Mouse (Mus musculus) macrophage (primary cell): Measurements from ENCODE around the gene Extl1. TPM values are rescaled to one million over a fixed set of nuclear protein-coding genes. Genes with fewer than 3 reads are reported as not detected.
"Not testable (repeated sequence)": the region's sequence is repeated elsewhere in the genome, so short reads cannot be mapped to it uniquely, and the experiment has no call there.

Source experiments
- H3K27ac ChIP-seq: fragments of 350-480 bp; formaldehyde crosslinking; 2 replicates; pipeline ENCODE4 v1.9.0; 2021
- H3K36me3 ChIP-seq: fragments of 350-480 bp; formaldehyde crosslinking; 2 replicates; pipeline ENCODE4 v1.9.0; 2021; ENCODE audit errors: inconsistent target
- H3K4me3 ChIP-seq: fragments of 350-480 bp; formaldehyde crosslinking; 2 replicates; pipeline ENCODE4 v1.9.0; 2021; ENCODE audit errors: inconsistent target
- H3K79me2 ChIP-seq: fragments of 350-480 bp; formaldehyde crosslinking; 2 replicates; pipeline ENCODE4 v1.9.0; 2021; ENCODE audit errors: inconsistent target
- WGBS: methylation state at CpG from one replicate; pipeline ENCODE4 v1.1.7; 2026; ENCODE audit warnings: inconsistent platforms; ENCODE audit not compliant: missing documents; 5-methylcytosine and 5-hydroxymethylcytosine counted together
- polyA plus RNA-seq: library from polyadenylated mRNA; stranded (reverse); fragments of 250-400 nt; gene quantifications from 3 replicates; pipeline ENCODE4 v1.2.4, GENCODE M21; 2018; ENCODE audit warnings: inconsistent platforms

Extl1 gene
- polyA plus RNA-seq, 1 experiment from 2014 or later, result 0.03 TPM

DNA sequence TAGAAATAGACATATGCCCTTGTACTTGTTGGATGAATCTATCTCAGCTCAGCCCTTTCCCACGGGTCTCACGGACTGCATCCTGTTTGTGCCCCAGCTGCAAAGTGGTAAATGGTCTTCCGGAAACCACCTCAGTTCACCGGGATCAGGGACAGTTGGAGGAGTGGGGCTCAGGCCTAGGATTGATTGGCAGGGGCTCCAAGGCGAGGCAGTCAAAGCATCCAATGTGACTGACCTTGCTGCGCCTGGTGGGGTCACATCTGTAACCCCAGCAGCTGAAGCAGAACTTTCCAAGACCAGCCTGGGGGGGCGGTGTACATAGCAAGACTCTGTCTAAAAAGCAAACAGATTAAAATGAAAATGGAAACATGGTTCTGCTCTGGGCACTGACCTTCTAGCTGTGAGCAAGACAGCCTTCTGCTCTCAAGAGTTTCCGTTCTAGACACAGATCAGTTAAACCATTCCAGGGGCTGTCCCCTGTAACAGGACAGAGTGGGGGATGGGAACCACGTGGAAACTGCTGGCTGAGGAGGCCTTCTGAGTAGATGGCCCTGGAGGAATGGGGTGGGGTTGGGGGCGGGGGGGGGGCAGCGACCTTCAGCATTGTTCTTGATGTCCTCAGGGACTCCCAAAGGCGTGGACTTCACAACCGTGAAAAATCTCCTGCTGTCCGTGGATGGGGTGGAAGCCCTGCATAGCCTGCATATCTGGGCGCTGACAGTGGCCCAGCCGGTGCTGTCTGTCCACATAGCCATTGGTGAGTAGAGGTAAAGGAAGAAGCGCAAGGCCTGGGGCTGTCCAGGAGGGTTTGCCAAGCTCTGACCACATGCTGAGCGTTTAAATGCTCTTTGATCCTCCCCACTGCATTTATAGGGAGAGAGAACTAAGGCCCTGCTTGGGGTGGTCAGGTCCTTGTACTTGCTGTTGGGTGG, 32.1 kb downstream of the Extl1 start:
- Histone ChIP-seq H3K79me2 (no peaks in the 10 kb centered on the region), H3K36me3 (no peaks in the 10 kb centered on the region), H3K4me3 (no peak overlapping the region), H3K27ac (no peak overlapping the region)
- 66% methylated on average over 18 of the region's 18 CpGs for WGBS

DNA sequence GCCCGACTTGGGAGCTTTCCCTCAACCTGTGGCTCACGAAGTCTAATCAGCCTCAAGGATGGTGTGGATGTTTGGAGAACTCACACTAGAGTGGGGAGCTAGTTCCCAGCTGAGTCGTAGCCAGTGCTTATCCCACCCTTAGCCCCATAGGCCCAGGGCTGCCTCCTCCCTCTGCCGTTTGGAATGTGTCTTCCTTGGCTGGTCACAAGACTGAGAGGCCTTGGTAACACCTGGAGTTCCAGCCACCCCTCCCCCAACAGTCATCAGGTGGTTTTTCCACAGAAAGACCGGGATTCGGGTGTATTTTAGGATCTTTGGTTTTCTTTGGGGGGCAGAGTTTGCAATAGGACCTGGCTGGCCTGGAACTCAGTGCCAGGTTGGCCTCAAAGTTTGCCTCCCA, 33.0 kb downstream of the Extl1 start:
- Histone ChIP-seq H3K27ac (no peak overlapping the region), H3K4me3 (no peak overlapping the region), H3K36me3 (no peaks in the 10 kb centered on the region), H3K79me2 (no peaks in the 10 kb centered on the region)
- WGBS, result 81% methylated on average over 6 of the region's 6 CpGs

DNA sequence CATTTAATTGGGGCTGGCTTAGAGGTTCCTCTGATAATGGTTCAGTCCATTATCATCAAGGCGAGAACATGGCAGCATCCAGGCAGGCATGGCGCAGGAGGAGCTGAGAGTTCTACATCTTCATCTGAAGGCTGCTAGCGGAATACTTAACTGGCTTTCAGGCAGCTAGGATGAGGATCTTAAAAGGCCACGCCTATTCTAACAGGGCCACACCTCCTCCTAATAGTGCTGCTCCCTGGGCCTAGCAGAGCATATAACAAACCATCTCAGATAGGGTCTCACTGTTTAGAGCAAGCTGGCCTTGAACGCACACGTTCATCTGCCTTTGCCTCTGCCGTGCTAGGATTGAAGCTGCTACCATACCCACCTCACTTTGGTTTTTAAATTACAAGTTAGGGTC, 33.8 kb downstream of the Extl1 start:
- H3K4me3 ChIP-seq, result no peak overlapping the region
- no peaks in the 10 kb centered on the region for H3K79me2 ChIP-seq
- no peak overlapping the region for H3K27ac ChIP-seq
- no peaks in the 10 kb centered on the region for H3K36me3 ChIP-seq
- WGBS, result 88% methylated on average over 7 of the region's 7 CpGs

DNA sequence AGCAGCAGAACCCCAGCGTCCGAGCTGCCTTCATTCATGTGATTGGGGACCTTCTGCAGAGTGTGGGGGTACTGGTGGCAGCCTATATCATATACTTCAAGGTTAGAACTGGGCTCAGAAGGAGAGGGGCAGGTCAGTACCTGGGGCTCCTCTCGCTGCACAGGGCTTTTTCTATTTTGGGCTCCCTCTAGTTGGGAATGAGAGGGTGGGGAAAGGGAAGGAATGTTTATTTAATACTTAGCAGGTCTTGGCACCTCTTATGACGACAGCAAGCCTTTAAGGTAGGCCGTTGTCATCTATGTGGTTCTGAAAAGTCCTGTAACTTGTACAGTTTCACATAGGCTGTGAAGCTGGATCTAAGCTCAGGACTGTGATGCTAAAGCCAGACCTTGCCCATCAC, 35.1 kb downstream of the Extl1 start:
- H3K27ac ChIP-seq, result no peak overlapping the region
- no peak overlapping the region for H3K4me3 ChIP-seq
- no peaks in the 10 kb centered on the region for H3K79me2 ChIP-seq
- no peaks in the 10 kb centered on the region for H3K36me3 ChIP-seq
- WGBS, result 90% methylated on average over 5 of the region's 5 CpGs

DNA sequence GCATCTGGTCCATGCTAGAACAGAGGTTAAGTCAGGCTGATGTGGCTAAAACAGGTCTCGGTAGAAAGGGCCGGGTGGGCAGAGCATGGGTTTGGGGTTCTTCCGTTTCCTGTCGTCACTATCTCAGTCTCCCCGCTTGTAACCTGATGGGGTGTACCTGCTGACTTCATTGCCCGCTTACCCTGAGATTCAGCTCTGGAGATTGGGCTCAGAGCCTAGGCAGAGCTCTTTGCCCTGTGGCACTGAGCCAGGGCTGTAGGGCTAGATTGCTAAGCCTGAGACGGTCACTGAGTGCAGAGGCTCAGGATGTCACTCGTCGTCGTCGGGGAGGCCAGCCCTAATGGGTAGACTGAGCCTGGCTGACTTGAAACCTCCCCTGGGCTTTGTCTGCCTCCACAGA, 35.6 kb downstream of the Extl1 start:
- no peak overlapping the region for H3K4me3 ChIP-seq
- no peaks in the 10 kb centered on the region for H3K36me3 ChIP-seq
- WGBS, result 90% methylated on average over 11 of the region's 11 CpGs
- H3K27ac ChIP-seq, result no peak overlapping the region
- no peaks in the 10 kb centered on the region for H3K79me2 ChIP-seq

DNA sequence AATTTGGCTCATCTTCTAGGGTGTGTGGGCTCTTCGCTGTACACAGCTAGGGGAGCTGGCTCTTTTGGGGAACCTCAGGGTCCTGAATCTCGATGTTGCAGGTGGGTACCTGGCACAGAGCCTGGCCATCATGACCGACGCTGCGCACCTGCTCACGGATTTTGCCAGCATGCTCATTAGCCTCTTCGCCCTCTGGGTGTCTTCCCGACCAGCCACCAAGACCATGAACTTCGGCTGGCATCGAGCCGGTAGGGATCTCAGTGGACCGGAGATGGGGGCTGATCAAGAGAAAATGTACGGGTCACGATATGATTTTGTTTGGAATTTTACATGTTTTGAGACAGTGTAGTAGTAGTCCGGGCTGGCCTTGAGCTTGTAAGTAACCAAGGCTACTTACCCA, 37.8 kb downstream of the Extl1 start:
- no peak overlapping the region for H3K27ac ChIP-seq
- H3K79me2 ChIP-seq, result no peaks in the 10 kb centered on the region
- H3K4me3 ChIP-seq, result no peak overlapping the region
- H3K36me3 ChIP-seq, result no peaks in the 10 kb centered on the region
- 91% methylated on average over 14 of the region's 15 CpGs for WGBS

DNA sequence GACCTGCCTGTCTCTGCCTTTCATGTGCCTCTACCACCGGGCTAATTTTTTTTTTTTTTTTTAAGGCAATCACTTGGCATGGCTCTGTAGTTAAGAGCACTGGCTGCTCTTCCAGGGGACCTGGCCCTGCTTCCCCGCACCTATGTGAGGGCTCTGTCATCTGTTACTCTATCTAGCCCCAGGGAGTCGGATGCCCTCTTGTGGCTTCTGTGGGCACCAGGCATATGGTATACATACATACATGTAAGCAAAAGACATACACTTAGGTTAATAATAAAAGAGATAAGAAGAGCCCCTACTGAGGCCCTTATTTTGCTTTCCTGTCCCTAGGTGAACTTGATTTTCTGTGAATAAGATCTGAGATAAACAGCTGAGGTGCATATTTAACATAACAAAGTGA, 39.0 kb downstream of the Extl1 start:
- H3K79me2 ChIP-seq, result no peaks in the 10 kb centered on the region
- WGBS, result 75% methylated on average over 3 of the region's 3 CpGs
- no peaks in the 10 kb centered on the region for H3K36me3 ChIP-seq
- no peak overlapping the region for H3K4me3 ChIP-seq
- no peak overlapping the region for H3K27ac ChIP-seq

DNA sequence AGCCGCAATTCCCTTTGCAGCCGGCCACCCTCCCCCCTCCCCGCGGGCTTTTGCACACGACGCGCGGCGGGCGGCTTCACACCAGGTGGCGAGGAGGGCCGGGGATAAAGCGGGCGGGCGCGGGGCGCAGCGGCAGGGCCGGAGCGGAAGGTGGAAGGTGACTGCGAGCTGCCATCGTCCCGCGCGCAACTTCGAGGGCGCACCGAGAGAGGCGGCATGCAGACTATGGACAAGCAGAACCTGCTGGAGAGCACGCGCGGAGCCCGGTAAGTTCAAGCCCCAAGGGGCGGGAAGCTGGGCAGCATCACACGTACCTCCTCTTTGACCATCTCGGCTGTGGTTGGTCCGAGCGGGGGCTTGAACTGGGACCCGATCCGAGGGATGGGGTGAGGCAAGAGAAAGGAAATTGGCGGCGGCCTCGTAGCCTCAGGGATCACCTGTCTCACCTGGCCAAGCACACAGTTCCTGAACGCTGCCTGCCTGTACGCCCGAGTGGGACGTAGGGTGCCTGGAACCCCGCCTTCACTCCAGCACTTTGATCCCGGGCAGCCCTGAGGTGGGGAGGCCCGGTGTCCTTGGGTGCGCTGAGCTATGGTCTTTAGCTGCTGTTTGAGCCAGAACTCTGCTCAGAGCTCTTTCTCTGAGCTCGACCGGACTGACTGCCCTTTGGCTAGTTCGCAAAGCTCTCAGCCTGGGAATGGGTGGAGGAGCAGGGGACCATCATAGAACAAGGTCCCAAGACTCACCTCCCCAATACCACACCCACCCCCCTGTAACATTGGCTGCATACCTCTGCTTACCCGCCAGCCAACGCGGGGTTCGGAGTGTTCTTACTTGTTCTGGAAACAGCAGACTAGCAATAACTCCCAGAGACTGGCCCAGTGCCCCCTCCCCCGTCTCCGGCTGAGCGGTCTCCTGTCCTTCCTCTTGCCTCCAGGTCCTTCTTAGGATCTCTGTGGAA, 40.3 kb downstream of the Extl1 start, which contains the start of gene Slc30a2:
Gene Slc30a2 (plus strand): TSS at position 111 of the 961 bp plus-strand sequence.
- H3K4me3 ChIP-seq, result no peak within 1 kb of the TSS
- WGBS, result 8% methylated on average over 60 of the region's 61 CpGs
- H3K36me3 ChIP-seq, result no peaks in the 10 kb centered on the region
- no peaks in the 10 kb centered on the region for H3K79me2 ChIP-seq
- no peak within 1 kb of the TSS for H3K27ac ChIP-seq

DNA sequence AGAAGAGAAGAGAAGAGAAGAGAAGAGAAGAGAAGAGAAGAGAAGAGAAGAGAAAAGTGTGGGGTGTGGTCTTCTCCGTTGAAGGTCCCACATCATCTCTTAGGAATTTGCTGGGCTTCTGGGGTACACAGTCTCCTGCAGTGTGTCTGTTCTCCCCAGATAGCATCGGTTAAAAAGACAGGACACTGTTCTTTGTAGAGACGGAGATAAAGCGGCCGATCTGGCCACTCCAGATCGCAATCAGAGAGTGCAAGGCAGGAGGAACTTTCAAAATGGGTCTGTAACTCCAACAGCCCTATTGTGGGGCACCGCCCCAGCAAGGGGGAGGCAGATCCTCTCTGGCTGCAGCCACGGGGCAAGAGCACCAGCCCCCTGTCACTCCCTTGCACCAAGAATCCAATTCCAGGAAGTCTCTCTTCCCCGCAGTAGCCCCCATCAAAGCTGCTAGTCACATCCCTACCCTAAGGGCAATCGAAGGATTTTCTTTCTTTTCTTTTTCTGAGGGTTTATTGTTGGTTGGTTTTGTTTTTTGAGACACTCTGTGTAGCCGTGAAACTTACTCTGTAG, 41.4 kb downstream of the Extl1 start:
- no peak overlapping the region for H3K4me3 ChIP-seq
- 10% methylated on average over 11 of the region's 11 CpGs for WGBS
- no peaks in the 10 kb centered on the region for H3K36me3 ChIP-seq
- no peak overlapping the region for H3K27ac ChIP-seq
- H3K79me2 ChIP-seq, result no peaks in the 10 kb centered on the region

DNA sequence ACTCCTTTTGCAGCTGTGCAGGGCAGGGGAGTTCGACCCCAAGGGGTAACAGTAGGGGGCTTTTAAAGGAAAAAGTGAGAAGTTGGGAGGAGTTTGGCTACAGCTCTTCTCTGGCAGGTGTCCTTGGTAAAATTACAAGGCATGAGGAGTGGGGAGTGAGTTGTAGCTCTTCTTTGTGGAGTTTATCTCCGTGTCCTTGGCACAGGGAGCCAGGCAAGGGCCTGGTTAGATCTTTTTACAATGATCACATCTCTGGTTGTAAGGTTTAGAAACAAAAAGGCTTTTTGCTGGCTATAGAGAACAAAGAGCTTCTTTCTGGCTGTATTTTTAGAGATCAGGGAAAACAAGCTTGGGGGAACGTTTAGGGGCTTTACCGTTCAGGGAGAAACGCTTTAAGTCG, 42.4 kb downstream of the Extl1 start:
- not testable (repeated sequence) for H3K4me3 ChIP-seq, H3K36me3 ChIP-seq, H3K79me2 ChIP-seq, H3K27ac ChIP-seq
- WGBS, result 82% methylated on average over 6 of the region's 6 CpGs

DNA sequence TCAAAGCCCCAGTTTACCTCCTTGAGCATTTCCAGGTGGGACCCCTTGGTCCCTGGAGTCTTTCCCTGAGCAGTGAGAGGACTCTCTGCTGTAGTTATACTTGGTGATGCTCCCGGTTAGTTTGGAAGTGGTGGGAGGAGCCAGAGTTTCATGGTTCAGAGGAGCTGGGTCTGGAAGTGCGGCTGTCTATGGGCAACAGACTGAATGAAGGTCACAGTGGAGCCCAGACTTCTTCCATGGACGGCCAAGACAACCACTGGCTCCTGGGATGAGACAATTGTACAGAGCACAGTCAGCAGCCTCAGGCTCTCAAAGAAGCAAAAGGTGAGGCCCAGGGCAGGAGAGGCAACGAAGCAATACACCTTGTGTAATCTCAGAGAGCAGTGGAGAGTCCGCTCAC, 53.4 kb downstream of the Extl1 start:
- H3K4me3 ChIP-seq, result no peak overlapping the region
- no peaks in the 10 kb centered on the region for H3K36me3 ChIP-seq
- H3K27ac ChIP-seq, result no peak overlapping the region
- WGBS, result 87% methylated on average over 5 of the region's 5 CpGs
- H3K79me2 ChIP-seq, result no peaks in the 10 kb centered on the region

DNA sequence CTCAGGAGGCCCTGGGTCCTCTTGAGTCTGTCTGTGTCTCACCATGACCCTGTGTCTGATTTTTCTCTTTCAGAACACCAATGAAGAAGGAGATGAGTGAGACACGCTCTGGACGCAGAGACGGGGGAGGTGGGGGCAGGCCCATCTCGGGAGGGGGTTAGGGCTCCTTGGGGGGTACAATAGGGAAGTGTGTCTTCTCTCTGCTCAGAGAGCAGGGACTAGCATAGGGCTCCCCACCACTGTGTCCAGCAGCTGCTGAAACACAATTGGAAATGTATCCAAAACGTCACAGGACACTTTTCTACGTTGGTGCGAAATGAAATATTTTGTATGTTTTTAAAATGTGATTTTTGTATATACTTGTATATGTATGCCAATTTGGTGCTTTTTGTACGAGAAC, 54.8 kb downstream of the Extl1 start:
- WGBS, result 83% methylated on average over 8 of the region's 8 CpGs
- no peak overlapping the region for H3K4me3 ChIP-seq
- H3K27ac ChIP-seq, result no peak overlapping the region
- no peaks in the 10 kb centered on the region for H3K36me3 ChIP-seq
- H3K79me2 ChIP-seq, result no peaks in the 10 kb centered on the region

DNA sequence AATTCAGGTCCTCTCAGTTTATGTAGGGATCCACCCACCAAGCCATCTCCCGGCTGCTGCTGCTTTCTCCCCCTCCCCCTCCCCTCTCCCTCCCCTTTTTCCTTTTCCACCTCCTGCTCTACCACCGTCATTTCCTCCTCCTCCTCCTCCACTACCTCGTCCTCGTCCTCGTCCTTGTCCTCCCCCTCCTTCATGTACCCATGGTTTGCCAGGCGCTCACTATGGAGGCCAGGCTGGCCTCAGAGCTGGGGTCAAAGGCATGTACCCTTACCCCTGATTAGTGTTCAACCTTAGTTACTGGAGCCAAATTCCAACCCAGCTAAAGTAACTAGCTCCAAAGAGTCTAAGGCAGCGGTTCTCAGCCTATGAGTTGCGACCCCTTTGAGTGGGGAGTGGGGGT, 55.5 kb downstream of the Extl1 start:
- Histone ChIP-seq H3K27ac (no peak overlapping the region), H3K79me2 (no peaks in the 10 kb centered on the region), H3K4me3 (no peak overlapping the region), H3K36me3 (no peaks in the 10 kb centered on the region)
- 53% methylated on average over 7 of the region's 8 CpGs for WGBS

DNA sequence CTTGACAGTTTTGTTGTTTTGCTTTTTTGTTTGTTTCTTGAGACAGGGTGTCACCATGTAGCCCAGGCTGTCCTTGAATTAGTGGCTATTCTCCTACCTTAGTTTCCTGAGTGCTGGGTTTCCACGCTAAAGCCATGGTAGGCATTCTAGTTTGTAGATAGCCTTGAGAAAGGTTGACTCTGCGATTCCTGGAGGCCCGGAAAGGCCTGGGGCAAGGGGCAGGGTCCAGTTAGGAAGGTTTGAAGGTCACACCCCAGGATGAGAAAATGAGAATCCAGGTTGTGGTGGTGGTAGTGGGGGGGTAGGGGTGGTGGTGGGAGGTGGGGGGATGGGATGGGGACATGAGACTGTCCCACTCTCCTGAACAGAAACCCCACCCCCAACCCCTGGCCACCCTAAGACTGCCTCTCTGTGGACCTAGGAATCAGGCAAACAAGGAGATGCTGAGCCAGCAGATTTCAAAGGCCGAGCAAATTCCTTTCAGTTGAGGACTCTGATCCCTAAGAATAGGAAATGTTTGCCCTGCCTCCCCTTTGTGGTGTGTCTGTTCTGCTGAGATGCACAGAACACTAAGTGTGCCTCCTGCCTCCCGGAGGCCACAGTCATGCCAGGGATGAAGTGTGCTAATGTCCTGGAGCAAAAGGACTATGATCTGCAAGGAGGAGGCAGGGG, 56.7 kb downstream of the Extl1 start:
- Histone ChIP-seq H3K79me2 (no peaks in the 10 kb centered on the region), H3K27ac (no peak overlapping the region)
- WGBS, result 89% methylated on average over 5 of the region's 5 CpGs

More for the DNA sequence above, 56.7 kb downstream of the Extl1 start:
- Histone ChIP-seq H3K4me3 (no peak overlapping the region), H3K36me3 (no peaks in the 10 kb centered on the region)
